Mouse (Mus musculus) thymus, postnatal 4 days (tissue): ENCODE data around the gene Mapk6.
A peak's percentile ranks its signal among the peaks of the same experiment; 100 is the strongest.
"Not testable (repeated sequence)": the region's sequence is repeated elsewhere in the genome, so short reads cannot be mapped to it uniquely, and the experiment has no call there.

Experiments
- DNase-seq: peaks from one replicate; pipeline ENCODE4 v3.0.0; 2021

Mapk6 gene

GRCm38 (mm10) chr9:75378774-75379173 is 31.0 kb downstream of the Mapk6 start:
- no peak for DNase-seq

- no peak for DNase-seq
Measured at GRCm38 (mm10) chr9:75376428-75376827, 33.4 kb downstream of the Mapk6 start.

GRCm38 (mm10) chr9:75375606-75376005 is 34.2 kb downstream of the Mapk6 start:
- DNase-seq, result no peak

GRCm38 (mm10) chr9:75368779-75369178 is 41.0 kb downstream of the Mapk6 start:
- no peak for DNase-seq

GRCm38 (mm10) chr9:75366191-75366590 is 43.6 kb downstream of the Mapk6 start:
- no peak for DNase-seq

- DNase-seq, result no peak
Measured at GRCm38 (mm10) chr9:75365195-75365594, 44.6 kb downstream of the Mapk6 start.

GRCm38 (mm10) chr9:75363702-75364101 is 46.1 kb downstream of the Mapk6 start:
- DNase-seq, result not testable (repeated sequence)

GRCm38 (mm10) chr9:75363001-75363400 is 46.8 kb downstream of the Mapk6 start:
- no peak for DNase-seq

- no peak for DNase-seq
Measured at GRCm38 (mm10) chr9:75362201-75362600, 47.6 kb downstream of the Mapk6 start.

- DNase-seq, result peak; percentile 94
Measured at GRCm38 (mm10) chr9:75361699-75362098, 48.1 kb downstream of the Mapk6 start.

- DNase-seq, result no peak
Measured at GRCm38 (mm10) chr9:75357087-75357654, 52.6 kb downstream of the Mapk6 start.

- no peak for DNase-seq
Measured at GRCm38 (mm10) chr9:75355783-75356182, 54.0 kb downstream of the Mapk6 start.

GRCm38 (mm10) chr9:75353094-75353493 is 56.7 kb downstream of the Mapk6 start:
- no peak for DNase-seq

- DNase-seq, result no peak
Measured at GRCm38 (mm10) chr9:75348641-75349040, 61.2 kb downstream of the Mapk6 start.

- no peak for DNase-seq
Measured at GRCm38 (mm10) chr9:75348066-75348465, 61.7 kb downstream of the Mapk6 start.

GRCm38 (mm10) chr9:75347458-75347857 is 62.3 kb downstream of the Mapk6 start, which contains the start of gene Bcl2l10:
Bcl2l10 (plus strand) TSS chr9:75347758.
- no peak for DNase-seq

GRCm38 (mm10) chr9:75342433-75342832 is 67.4 kb downstream of the Mapk6 start:
- no peak for DNase-seq

GRCm38 (mm10) chr9:75338016-75338415 is 71.8 kb downstream of the Mapk6 start:
- DNase-seq, result no peak

GRCm38 (mm10) chr9:75334440-75334839 is 75.4 kb downstream of the Mapk6 start:
- DNase-seq, result no peak

- DNase-seq, result no peak
Measured at GRCm38 (mm10) chr9:75330821-75331220, 79.0 kb downstream of the Mapk6 start.

- DNase-seq, result no peak
Measured at GRCm38 (mm10) chr9:75328047-75328446, 81.8 kb downstream of the Mapk6 start.

GRCm38 (mm10) chr9:75322099-75322885 is 87.5 kb downstream of the Mapk6 start:
- no peak for DNase-seq

GRCm38 (mm10) chr9:75319365-75319764 is 90.4 kb downstream of the Mapk6 start:
- no peak for DNase-seq
